Mouse (Mus musculus) heart, postnatal 25 days (tissue): ENCODE results near the gene Enox1. TPM values are rescaled to one million over a fixed set of nuclear protein-coding genes. Genes with fewer than 3 reads are reported as not detected.

Experiments
- DNase-seq: peaks from one replicate; pipeline ENCODE4 v3.0.0; 2022; ENCODE audit warnings: low spot score
- intact Hi-C: fragments of 180-260 bp; cut with DNase I; formaldehyde crosslinking; loops from one replicate; pipeline ENCODE4 v1.15.1; 2025
- total RNA-seq, 2 experiments: library from RNA; stranded (reverse); gene quantifications; 2 replicates each; pipeline ENCODE4 v1.2.3; 2021

Gene Enox1
- total RNA-seq, 2 experiments from 2014 or later: 1.1 to 1.3 TPM

DNA sequence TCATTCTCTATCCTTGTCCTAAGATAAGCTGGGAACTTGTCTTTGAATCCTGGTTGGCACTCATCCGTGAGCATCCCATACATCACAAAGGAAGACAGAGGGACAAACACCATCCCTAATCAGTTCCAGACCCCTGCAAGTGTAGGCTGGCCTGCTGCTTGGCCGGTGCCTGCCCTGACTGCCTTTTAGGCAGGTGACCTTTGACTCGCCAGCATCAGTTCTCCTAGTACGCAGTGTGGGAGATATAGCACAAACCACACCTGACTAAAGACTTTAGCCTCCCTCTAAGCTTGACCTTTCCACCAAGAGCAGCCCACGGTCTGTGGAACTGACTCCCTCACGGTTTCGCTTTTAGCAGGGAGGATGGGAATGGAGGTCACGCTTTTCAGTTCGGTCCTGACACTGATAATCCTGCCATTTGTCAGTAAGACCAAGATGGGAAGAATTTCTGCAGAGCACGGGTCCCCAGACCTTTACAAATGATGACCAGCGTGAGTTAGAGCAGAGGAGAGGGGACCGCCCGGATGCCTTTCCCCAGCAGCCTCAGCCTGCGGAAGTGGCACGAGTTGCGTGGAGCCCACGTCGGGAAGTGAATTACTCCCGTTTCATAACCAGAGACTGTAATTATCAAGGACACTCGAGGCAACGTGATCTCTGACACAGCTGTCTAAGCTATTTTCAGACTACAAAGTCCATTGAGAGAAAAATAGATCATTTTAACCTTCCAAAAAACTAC is 550.1 kb downstream of the Enox1 start:
- no peak for DNase-seq
- intact Hi-C loops: no loop called here

DNA sequence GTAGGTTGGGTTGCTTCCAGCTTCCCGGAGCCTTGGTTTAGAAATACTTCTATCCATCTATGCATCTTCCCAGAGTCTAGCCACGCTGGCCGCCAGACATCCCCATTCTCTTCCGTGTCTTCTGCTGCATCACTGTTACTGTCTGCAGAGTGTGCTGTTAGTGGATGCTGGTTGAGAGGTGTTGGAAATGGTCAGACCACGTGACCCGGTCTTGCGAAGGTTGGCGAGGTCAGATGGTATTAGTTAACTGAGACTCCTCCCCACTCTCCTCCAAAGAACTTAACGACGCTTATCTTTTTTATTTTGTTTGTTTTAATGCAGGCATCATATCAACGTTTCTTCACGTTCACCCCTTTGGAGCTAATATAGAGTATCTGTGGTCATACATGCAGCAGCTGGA is 550.7 kb downstream of the Enox1 start:
- DNase-seq: no peak
- intact Hi-C loops: no loop called here

DNA sequence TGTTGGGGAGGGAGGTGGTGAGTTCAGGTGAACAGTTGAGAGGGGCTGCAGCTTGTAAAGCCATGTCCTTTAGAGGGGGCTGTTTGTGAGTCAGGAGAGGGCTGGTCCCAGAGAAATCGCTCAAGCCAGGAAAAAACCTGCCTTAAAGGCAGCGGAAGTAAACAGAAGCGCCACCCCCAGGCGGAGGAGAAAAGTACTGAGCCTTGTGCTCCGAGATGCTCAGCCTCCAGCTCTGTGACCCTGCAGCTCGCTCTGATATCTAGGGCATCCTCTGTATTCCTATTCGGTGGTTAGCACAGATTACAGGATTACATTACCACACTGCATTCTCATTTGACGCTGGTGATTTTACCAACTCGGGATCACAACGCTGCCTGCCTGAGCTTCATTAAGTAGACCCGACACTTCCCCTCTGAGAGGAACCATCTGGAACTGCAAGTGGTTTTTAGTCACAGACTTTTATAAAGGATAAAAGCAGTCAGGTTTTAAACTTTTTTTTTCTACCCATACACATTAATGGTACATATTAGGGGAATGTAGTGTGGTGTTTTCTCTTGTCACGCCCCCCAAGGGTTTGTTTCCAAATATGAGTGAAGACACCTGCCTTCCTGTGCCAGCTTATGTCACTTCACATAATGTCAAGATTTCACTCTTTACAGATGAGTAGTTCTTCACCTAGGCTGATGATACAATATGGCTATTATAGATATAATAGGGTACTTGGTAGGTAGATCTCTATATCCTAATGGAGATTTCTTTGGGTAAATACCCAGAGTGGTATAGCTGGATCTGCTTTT is 552.0 kb downstream of the Enox1 start:
- no peak for DNase-seq
- intact Hi-C loops: no loop called here

DNA sequence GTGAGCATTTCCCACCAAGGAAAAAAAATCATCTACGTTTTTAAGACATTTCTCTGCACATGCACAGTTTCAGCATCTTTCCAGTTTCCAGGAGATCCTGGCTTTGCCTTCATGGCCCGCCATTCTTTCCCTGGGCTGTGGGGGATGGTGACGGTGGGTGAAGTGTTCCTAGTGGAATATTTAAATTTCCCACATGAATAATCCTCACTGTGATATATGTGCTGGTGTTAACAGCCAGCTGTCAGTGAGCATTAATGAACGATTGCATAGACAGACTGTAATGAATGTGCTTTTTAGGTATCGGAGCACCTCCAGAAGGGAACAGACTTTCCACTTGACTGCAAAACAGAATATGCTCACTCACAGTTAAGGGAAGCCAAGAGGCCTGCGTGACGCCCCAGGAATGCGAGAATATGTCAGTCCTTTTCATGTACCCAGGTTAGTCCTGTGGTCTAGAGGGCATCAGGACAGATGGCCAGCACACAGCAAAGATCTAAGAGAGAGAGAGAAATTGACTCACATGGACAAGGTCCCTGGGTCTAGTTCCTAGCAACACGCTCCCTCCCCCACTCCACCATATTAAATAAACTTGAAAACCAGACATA is 558.5 kb downstream of the Enox1 start:
- no peak for DNase-seq
- intact Hi-C loops: no loop called here

DNA sequence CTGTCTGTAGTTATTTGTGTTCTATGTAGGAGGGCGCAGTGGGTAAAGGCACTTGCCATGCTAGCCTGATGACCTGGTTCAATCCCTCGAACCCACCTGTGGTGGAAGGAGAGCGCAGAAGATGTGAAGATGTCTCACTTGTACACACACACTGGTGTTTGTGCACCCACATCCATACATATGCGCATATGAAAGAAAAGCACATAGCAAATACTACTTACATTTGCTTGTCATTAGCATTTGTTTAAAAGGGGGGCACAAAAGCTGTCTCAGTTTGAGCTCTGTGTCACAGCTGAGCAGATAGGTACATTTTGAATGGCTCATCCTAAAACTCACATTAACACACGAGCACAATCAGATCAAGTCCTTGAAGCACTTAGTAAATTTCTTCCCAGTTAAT is 560.4 kb downstream of the Enox1 start:
- no peak for DNase-seq
- intact Hi-C loops: no loop called here

DNA sequence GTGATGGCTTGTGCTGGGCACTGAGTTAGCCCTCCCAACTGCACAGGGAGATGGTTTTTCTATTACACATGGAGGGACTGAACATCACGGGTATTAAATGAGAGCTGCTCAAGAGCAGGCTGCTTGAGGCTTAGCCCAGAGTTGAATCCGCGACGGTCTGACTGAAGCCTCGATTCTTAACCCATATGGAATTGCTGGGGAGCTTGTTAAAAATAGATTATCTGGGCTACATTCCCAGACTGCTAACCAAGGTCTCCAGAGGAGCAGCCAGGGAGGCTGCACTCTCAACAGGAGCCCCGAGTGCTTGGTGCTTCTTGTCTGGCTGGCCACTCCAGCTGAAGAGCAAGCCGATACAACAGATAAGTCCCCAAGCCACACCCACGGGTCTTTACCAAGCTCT is 562.3 kb downstream of the Enox1 start:
- intact Hi-C loops: no loop called here

DNA sequence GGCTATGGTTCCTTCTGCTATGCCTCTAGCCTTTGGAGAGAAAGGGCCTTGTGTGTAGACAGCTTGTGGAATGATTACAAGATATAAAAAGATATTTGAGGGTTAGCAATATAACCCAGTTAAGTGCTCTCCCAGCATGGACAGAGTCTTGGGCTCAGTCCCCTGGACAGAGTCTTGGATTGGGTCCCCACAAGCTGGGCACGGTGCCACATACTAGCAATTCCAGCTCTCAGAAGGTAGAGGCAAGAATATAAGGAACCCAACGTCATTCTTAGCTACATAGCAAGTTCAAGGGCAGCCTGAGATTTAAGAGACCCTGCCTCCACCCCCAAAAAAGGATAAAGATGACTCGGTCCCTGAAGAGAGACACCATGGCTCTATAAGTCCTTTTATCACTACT is 581.5 kb downstream of the Enox1 start:
- DNase-seq: no peak
- intact Hi-C loops: no loop called here

More for the DNA sequence above, 562.3 kb downstream of the Enox1 start:
- DNase-seq: no peak

DNA sequence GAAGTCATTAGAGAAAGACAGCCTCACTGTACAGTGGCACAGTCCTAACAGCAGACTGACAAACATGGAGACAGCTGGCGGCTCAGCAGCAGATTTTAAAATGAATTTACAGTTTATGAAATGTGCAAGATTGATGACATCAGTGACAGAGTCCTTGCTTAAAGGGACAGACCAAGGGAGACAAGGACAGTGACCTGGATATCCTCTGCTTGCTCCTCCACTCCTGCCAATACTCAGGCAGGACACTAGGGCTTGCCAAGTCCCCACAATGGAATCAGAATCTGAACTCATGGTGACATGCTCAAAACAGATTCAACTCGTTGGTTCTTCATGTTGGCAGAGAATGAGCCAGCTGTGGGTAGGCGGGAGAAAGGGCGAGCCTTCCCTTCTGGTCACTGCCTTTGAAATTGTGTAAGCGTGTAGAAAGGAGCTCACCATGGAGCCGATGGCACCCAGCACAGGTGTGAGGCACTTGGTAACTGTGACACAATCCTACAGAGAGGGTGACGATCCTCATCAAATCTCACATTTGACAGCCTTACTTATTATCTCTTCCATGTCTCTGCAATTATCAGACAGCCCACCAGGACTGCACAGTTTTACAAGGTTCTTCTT is 582.3 kb downstream of the Enox1 start:
- intact Hi-C loops: no loop called here
- no peak for DNase-seq

DNA sequence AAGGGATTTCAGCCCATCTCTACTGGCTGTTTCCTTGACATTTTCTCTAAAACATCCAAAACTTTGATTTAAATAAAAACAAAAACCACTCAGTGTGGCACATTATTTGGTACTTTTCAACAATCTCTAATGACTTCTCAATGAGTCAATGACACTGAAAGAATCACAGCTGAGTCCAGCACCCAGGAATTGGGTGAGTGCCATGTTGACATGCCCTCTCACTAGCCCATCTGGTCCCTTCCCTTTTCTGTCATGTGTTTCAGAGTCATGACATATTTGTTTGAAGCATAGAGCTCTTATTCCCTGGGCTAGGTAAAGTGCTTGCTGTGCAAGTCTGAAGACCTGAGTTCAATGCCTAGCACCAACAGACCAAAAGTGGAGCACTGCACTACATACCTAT is 582.8 kb downstream of the Enox1 start:
- intact Hi-C loops: no loop called here
- no peak for DNase-seq

DNA sequence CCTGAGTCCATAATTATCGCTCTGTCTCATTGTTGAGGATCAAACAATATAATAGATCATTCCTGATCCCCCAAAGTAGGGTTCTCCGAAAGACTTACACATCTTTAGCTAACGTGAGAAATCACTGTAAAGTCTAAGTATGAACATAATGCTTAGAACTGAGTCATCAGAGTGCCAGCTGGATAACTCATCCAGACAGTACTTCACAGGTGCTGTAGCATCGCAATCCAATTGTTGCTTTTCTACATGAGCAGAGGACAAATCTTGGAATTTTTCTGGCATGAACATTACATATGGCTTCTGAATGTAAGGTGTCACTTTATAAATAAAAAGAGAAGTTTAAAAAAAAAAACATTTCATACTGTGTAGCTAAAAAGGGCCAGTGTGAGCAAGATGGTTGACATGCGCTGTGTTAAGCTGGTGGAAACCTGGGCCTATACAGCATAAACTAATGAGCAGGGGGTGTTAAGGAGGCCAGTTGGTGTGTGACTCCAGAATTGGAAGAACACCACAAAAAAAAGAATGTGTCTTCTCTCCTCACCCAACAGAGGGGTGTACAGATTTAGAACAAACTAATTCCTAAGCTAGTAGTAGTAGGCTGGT is 588.2 kb downstream of the Enox1 start:
- no peak for DNase-seq
- intact Hi-C loops: no loop called here

DNA sequence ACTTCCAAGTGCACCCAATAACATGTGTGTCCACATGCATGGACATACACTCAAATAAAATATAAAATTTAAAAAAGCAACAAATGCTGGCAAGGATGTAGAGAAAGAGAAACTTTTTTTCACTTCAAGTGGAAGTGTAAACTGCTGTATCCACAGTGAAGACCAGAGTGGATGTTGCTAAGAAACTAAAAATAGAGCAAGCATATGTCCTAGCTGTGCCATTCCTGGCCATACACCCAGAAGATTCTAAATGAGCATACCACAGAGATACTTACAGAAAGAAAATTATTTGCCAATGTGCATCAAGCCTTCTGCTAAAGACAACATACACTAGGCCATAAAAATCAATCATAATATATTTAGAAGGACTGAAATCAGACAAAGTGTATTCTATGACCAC is 592.4 kb downstream of the Enox1 start:
- intact Hi-C loops: no loop called here
- DNase-seq: no peak

Other genes starting within 250 kb of the Enox1 start
- under 1 TPM; 0.36 to 0.65 TPM for gene Ccdc122, start 120.0 kb upstream of the Enox1 start, total RNA-seq
- 1 to 10 TPM; 1.7 to 2.4 TPM for gene Lacc1, start 119.9 kb upstream of the Enox1 start, total RNA-seq